Mouse (Mus musculus) colon, adult 2 months (tissue): ENCODE results near the gene Mtrex. TPM values are rescaled to one million over a fixed set of nuclear protein-coding genes. Genes with fewer than 3 reads are reported as not detected.

ENCODE experiments used
- polyA plus RNA-seq: library from polyadenylated mRNA; depleted of rRNA; stranded (reverse); fragments of >200 nt; gene quantifications from 2 replicates; pipeline ENCODE4 v1.2.3, GENCODE M21; 2012; rRNA removed

Mtrex gene
- polyA plus RNA-seq, result 1.8 and 3.1 TPM in 2 replicates

GRCm38 (mm10) chr13:112927287-112928001 lies at the start of gene Mtrex, which contains the start of gene Dhx29:
Gene Mtrex, minus strand, starts transcription at chr13:112927398.
Gene Dhx29, plus strand, starts transcription at chr13:112927454.

Other genes starting within 250 kb of the Mtrex start
- gene Plpp1, start 126.6 kb downstream of the Mtrex start, polyA plus RNA-seq, result 58.8 and 59.9 TPM in 2 replicates
- 1.6 and 1.7 TPM in 2 replicates for gene Dhx29, start 56 bp upstream of the Mtrex start, polyA plus RNA-seq
- gene Ccno, start 60.4 kb upstream of the Mtrex start, polyA plus RNA-seq, result 0.28 and 0.67 TPM in 2 replicates
- not detected in 2 replicates for gene Mcidas, start 66.4 kb upstream of the Mtrex start, polyA plus RNA-seq
- not detected in 2 replicates for gene Cdc20b, start 107.7 kb upstream of the Mtrex start, polyA plus RNA-seq
- gene Gpx8, start 119.0 kb upstream of the Mtrex start, polyA plus RNA-seq, result 0.98 and 1.4 TPM in 2 replicates
- gene Gzma, start 173.6 kb upstream of the Mtrex start, polyA plus RNA-seq, result 0.27 and 0.45 TPM in 2 replicates